Mouse (Mus musculus) kidney, embryonic 16.5 days (tissue): ENCODE results near the gene Ndfip2. TPM values are rescaled to one million over a fixed set of nuclear protein-coding genes. Genes with fewer than 3 reads are reported as not detected.

Experiments
- ATAC-seq: fragments of 200-750 bp; cut with Nextera tagmentation; 2 replicates; pipeline ENCODE4 v1.8.0; 2017; ENCODE audit warnings: moderate TSS enrichment; ENCODE audit not compliant: low FRiP score, low TSS enrichment
- H3K27ac ChIP-seq: fragments of 300-500 bp; sonication (generic); 2 replicates; pipeline ENCODE4 v1.5.1; 2014; ENCODE audit warnings: low read length
- H3K27me3 ChIP-seq: fragments of 300-500 bp; sonication (generic); 2 replicates; pipeline ENCODE4 v1.6.1; 2014; ENCODE audit warnings: low read length, control low read depth, mixed read lengths; ENCODE audit not compliant: insufficient read depth
- H3K36me3 ChIP-seq: fragments of 300-500 bp; sonication (generic); 2 replicates; pipeline ENCODE4 v1.6.1; 2014; ENCODE audit warnings: low read length, control low read depth, mixed read lengths; ENCODE audit not compliant: insufficient read depth
- H3K4me1 ChIP-seq: fragments of 300-500 bp; sonication (generic); 2 replicates; pipeline ENCODE4 v1.6.1; 2014; ENCODE audit warnings: low read length, control low read depth, mixed read lengths; ENCODE audit not compliant: insufficient read depth
- H3K4me2 ChIP-seq: fragments of 300-500 bp; sonication (generic); replicated peaks from 2 replicates; pipeline ENCODE4 v1.6.1; 2014; ENCODE audit warnings: low read depth, low read length
- H3K4me3 ChIP-seq: fragments of 300-500 bp; sonication (generic); 2 replicates; pipeline ENCODE4 v1.5.1; 2014; ENCODE audit warnings: mild to moderate bottlenecking, low read length
- H3K9ac ChIP-seq: fragments of 300-500 bp; sonication (generic); replicated peaks from 2 replicates; pipeline ENCODE4 v1.6.1; 2014; ENCODE audit warnings: low read length
- H3K9me3 ChIP-seq: fragments of 300-500 bp; sonication (generic); 2 replicates; pipeline ENCODE4 v1.6.1; 2016; ENCODE audit warnings: low read length, control low read depth
- WGBS: fragments of 180-500 bp; shearing (Covaris S2); extraction: QIAGEN DNeasy Blood & Tissue Kit; methylation state at CpG from one replicate; pipeline ENCODE4 v1.1.7; 2014; 5-methylcytosine and 5-hydroxymethylcytosine counted together
- polyA plus RNA-seq: library from polyadenylated mRNA; unstranded; fragments of >200 nt; fragmentation: Nextera tagmentation; extraction: Ambion mirVana; gene quantifications from 2 replicates; pipeline ENCODE4 v1.2.1, GENCODE M21; 2015

The Ndfip2 gene
- polyA plus RNA-seq, 1 experiment from 2014 or later = 69.9 TPM

DNA sequence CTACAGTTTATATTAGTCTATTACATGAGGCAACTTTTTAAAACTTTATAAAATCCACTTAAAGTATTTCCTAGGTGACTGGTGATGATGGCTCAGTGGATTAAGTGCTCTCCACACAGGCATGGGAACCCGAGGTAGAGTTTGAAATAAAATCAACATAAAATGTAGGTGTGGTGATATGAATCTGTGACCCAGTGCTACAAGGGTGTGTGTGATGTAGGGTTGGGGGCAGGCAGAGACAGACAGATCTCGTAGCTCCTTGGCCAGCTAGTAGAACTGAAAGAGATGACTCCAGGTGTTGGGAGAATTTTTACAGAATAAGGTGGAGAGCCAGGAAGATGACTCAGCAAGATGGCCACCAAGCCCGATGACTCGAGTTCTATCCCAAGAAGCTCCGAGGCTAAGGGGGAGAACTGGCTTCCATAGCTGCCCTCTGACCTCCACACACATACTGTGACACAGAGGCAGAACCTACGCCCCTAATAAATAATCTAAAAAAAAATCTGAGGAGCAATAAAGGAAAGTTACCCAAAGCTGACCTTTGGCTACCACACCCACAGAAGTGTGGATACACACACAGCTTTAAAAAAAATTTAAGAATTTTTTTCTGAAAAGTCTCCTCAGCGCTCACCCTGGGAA, 14.4 kb upstream of the Ndfip2 start:
- Histone ChIP-seq H3K27ac (no peak overlapping the region), H3K36me3 (no peaks in the 10 kb centered on the region), H3K9ac (no peak overlapping the region), H3K4me3 (no peak overlapping the region), H3K4me2 (no peak overlapping the region), H3K27me3 (no peaks in the 10 kb centered on the region), H3K4me1 (no peaks in the 10 kb centered on the region), H3K9me3 (no peaks in the 10 kb centered on the region)
- 83% methylated on average over 7 of the region's 7 CpGs for WGBS
- ATAC-seq = no peak

GRCm38 (mm10) chr14:105251038-105251437, 7.3 kb upstream of the Ndfip2 start:
- no peak overlapping the region for H3K4me2 ChIP-seq
- H3K9ac ChIP-seq = no peak overlapping the region
- no peaks in the 10 kb centered on the region for H3K9me3 ChIP-seq
- H3K36me3 ChIP-seq = no peaks in the 10 kb centered on the region
- peaks cover 7% of the 10 kb centered on the region; the same call in 1 of the 2 replicates for H3K4me1 ChIP-seq
- H3K27ac ChIP-seq = no peak overlapping the region
- ATAC-seq = no peak
- no peak overlapping the region for H3K4me3 ChIP-seq
- no peaks in the 10 kb centered on the region for H3K27me3 ChIP-seq

DNA sequence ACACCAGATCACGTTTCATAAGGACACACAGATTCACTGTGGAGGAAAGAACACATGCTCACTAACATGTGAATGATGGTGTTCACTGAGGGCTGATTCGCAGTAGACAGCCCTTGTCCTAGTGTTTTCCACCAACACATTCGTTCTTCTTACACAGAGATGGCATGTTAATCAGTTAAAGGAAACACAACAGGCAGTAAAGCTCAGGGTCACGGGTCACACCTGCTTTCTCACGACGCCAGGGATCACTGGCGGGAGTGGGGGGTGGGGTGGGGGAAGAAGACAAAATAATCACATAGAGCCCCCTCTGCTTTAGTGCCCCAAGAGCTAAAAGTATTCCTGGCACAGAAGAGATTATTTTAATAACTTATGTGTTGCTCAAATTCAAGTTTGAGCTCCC, 5.1 kb upstream of the Ndfip2 start:
- peaks cover 7% of the 10 kb centered on the region; the same call in 1 of the 2 replicates for H3K4me1 ChIP-seq
- H3K27ac ChIP-seq = no peak overlapping the region
- no peak for ATAC-seq
- H3K36me3 ChIP-seq = no peaks in the 10 kb centered on the region
- no peak overlapping the region for H3K4me2 ChIP-seq
- H3K27me3 ChIP-seq = no peaks in the 10 kb centered on the region
- H3K9me3 ChIP-seq = no peaks in the 10 kb centered on the region
- no peak overlapping the region for H3K4me3 ChIP-seq
- 24% methylated on average over 7 of the region's 7 CpGs for WGBS
- no peak overlapping the region for H3K9ac ChIP-seq

DNA sequence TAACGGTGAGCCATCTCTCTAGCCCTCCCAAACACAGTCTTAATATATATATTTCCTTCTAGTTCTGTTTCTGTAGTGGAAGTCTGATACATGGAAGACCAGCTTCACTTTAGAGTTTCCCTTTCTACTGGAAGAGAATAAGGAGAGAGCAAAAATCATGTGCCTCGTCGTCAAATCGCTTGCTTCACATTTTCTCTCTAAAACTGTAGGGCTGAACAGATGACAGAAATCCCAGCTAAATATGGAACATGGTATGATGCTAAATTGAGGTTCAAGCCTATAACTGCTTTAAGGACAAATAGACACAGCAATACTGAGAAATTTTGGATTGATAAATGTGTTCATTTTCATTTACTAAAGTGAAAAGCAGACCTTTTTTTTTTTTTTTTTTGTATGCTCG, 4.0 kb upstream of the Ndfip2 start:
- Histone ChIP-seq H3K4me2 (no peak overlapping the region), H3K4me3 (no peak overlapping the region), H3K36me3 (no peaks in the 10 kb centered on the region), H3K4me1 (peaks cover 7% of the 10 kb centered on the region; the same call in 1 of the 2 replicates), H3K9me3 (no peaks in the 10 kb centered on the region), H3K9ac (no peak overlapping the region), H3K27ac (no peak overlapping the region), H3K27me3 (no peaks in the 10 kb centered on the region)
- 91% methylated on average over 5 of the region's 5 CpGs for WGBS
- ATAC-seq = no peak

DNA sequence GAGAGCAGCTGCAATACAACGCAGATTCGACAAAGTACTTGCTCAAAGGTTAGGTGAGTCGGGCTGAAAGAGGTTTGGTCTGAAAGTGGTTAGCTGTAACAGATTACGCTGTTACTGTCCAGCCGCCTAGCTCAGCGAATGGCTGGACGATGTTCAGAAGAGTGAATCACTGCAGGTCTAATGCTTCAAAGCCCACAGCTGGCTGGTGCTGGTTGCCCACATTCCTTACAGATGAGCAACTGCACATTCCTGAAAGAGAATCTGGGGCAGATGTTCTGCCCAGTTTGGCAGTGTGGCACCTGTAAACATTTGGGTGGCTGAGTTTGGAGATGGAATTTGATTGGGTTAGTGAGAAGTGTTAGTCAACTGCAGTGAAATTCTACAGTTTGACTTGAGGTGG, 2.8 kb upstream of the Ndfip2 start:
- no peaks in the 10 kb centered on the region for H3K27me3 ChIP-seq
- H3K4me3 ChIP-seq = no peak overlapping the region
- H3K36me3 ChIP-seq = no peaks in the 10 kb centered on the region
- peaks cover 14% of the 10 kb centered on the region; the same call in 1 of the 2 replicates for H3K4me1 ChIP-seq
- no peak for ATAC-seq
- H3K9me3 ChIP-seq = no peaks in the 10 kb centered on the region
- H3K27ac ChIP-seq = no peak overlapping the region
- no peak overlapping the region for H3K4me2 ChIP-seq
- no peak overlapping the region for H3K9ac ChIP-seq
- WGBS = 81% methylated on average over 7 of the region's 7 CpGs

- Histone ChIP-seq H3K4me3 (peak overlapping the region; percentile 89), H3K27me3 (no peaks in the 10 kb centered on the region), H3K4me1 (peaks cover 9% of the 10 kb centered on the region; the same call in 1 of the 2 replicates), H3K9me3 (no peaks in the 10 kb centered on the region), H3K4me2 (peak overlapping the region; percentile 64), H3K9ac (peak overlapping the region; percentile 94), H3K36me3 (no peaks in the 10 kb centered on the region), H3K27ac (peak overlapping the region; percentile 95)
- ATAC-seq = peak; percentile 83
- 10% methylated on average over 25 of the region's 34 CpGs for WGBS
These were observed 885 bp downstream of the Ndfip2 start for GRCm38 (mm10) chr14:105259035-105259880.

DNA sequence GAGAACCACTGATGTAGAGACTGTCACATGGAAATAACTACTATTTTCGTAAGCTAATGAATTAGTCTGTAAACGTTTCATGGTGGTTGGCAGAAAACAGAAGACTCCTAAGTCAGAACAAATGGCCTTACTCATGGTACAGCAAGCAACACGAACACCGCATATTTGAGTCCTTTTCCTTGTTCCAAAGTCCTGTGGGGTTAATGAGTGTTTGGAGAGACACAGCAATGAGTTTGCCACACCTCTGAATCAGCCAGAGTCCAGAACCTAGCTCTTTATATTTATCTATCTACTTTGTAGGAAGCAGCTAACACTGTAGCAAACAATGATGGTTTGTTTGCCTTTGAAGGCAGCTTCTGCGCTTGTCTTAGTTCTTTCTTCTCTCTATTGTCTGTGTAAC, 4.5 kb downstream of the Ndfip2 start:
- no peak overlapping the region for H3K4me3 ChIP-seq
- H3K36me3 ChIP-seq = no peaks in the 10 kb centered on the region
- no peak for ATAC-seq
- H3K9me3 ChIP-seq = no peaks in the 10 kb centered on the region
- no peaks in the 10 kb centered on the region for H3K27me3 ChIP-seq
- H3K4me1 ChIP-seq = peaks cover 16% of the 10 kb centered on the region; the same call in 1 of the 2 replicates
- H3K9ac ChIP-seq = no peak overlapping the region
- 61% methylated on average over 5 of the region's 5 CpGs for WGBS
- no peak overlapping the region for H3K27ac ChIP-seq
- no peak overlapping the region for H3K4me2 ChIP-seq

- Histone ChIP-seq H3K9ac (no peak overlapping the region), H3K9me3 (no peaks in the 10 kb centered on the region), H3K27me3 (no peaks in the 10 kb centered on the region), H3K4me3 (no peak overlapping the region), H3K4me2 (no peak overlapping the region), H3K4me1 (peaks cover 7% of the 10 kb centered on the region; the same call in 1 of the 2 replicates), H3K27ac (no peak overlapping the region), H3K36me3 (no peaks in the 10 kb centered on the region)
- 59% methylated on average over 6 of the region's 6 CpGs for WGBS
- no peak for ATAC-seq
These were observed 8.7 kb downstream of the Ndfip2 start for GRCm38 (mm10) chr14:105267095-105267494.

DNA sequence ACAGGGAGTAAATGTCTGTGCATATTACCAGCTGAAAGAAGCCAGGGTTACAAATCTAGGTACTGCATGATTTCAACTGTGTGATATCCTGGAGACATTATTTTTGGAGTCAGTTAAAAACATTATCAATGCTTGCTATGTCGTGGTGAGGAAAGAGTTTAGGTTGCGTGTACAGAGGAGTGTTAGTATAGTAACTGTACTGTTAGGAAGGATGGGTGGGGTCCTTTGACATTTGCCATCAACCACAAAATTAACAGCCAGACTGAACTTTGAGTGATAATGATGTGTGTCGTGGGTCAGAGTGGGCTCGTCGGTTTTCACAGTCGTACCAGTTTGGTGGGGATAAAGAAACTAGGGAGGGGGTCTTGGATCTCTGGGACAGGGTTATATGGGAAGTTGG, 13.7 kb downstream of the Ndfip2 start:
- Histone ChIP-seq H3K36me3 (no peaks in the 10 kb centered on the region), H3K27me3 (no peaks in the 10 kb centered on the region), H3K4me2 (no peak overlapping the region), H3K9me3 (no peaks in the 10 kb centered on the region), H3K27ac (no peak overlapping the region), H3K9ac (no peak overlapping the region), H3K4me3 (no peak overlapping the region), H3K4me1 (peaks cover 5% of the 10 kb centered on the region; the same call in 1 of the 2 replicates)
- WGBS = 67% methylated on average over 6 of the region's 6 CpGs
- no peak for ATAC-seq

- 85% methylated on average over 4 of the region's 4 CpGs for WGBS
- no peak overlapping the region for H3K9ac ChIP-seq
- no peaks in the 10 kb centered on the region for H3K36me3 ChIP-seq
- 0 out of 2 replicates have a peak, but pooled peaks cover 3% of the 10 kb centered on the region for H3K4me1 ChIP-seq
- no peak for ATAC-seq
- H3K27ac ChIP-seq = no peak overlapping the region
- no peaks in the 10 kb centered on the region for H3K27me3 ChIP-seq
- H3K4me3 ChIP-seq = no peak overlapping the region
- no peak overlapping the region for H3K4me2 ChIP-seq
- no peaks in the 10 kb centered on the region for H3K9me3 ChIP-seq
These were observed 14.2 kb downstream of the Ndfip2 start for GRCm38 (mm10) chr14:105272539-105272938.
